Mouse (Mus musculus): Measurements from ENCODE around the gene Galnt16. TPM values are rescaled to one million over a fixed set of nuclear protein-coding genes. Genes with fewer than 3 reads are reported as not detected.
A peak's percentile ranks its signal among the peaks of the same experiment; 100 is the strongest.

The Galnt16 gene
- polyA plus RNA-seq, 1 experiment from 2014 or later: 6.1 TPM

DNA sequence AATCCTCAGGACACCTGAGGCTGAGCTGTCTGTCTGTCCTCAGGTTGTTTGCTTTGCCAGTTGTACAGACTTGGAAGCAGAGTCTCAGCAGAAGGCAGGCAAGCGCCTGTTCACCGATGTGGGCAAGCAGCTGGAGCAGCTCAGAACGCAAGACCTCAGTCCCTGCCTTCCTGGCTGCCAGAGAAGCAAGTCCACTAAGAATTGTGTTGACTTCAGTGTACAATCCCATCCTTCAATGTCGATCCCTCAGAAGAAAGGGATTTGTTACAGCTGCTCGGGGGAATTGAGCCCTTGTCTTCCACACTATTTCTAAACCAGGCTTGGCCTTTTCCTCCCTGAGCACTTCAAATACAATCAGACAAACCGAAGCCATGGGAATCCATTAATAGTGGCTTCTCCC, 20.2 kb downstream of the Galnt16 start:
- Histone ChIP-seq H3K27me3 (ENCODE audit: low read depth, poor library complexity, severe bottlenecking) (no peaks in the 10 kb centered on the region), H3K27ac (no peak overlapping the region), H3K4me3 (no peak overlapping the region), H3K4me1 (no peaks in the 10 kb centered on the region), H3K36me3 (no peaks in the 10 kb centered on the region), H3K9me3 (replicated peaks) (no peaks in the 10 kb centered on the region)
- DNase-seq (ENCODE audit: low spot score): no peak
- WGBS: 68% methylated on average over 6 of the region's 6 CpGs

GRCm38 (mm10) chr12:80545310-80545709, 27.2 kb downstream of the Galnt16 start:
- 18% methylated on average over 4 of the region's 4 CpGs for WGBS
- H3K9me3 ChIP-seq (replicated peaks): no peaks in the 10 kb centered on the region
- H3K27ac ChIP-seq: no peak overlapping the region
- no peak for DNase-seq (ENCODE audit: low spot score)
- no peaks in the 10 kb centered on the region for H3K27me3 ChIP-seq (ENCODE audit: low read depth, poor library complexity, severe bottlenecking)
- H3K4me3 ChIP-seq: no peak overlapping the region
- H3K36me3 ChIP-seq: no peaks in the 10 kb centered on the region
- H3K4me1 ChIP-seq: peaks cover 5% of the 10 kb centered on the region; the same call in 1 of the 2 replicates

DNA sequence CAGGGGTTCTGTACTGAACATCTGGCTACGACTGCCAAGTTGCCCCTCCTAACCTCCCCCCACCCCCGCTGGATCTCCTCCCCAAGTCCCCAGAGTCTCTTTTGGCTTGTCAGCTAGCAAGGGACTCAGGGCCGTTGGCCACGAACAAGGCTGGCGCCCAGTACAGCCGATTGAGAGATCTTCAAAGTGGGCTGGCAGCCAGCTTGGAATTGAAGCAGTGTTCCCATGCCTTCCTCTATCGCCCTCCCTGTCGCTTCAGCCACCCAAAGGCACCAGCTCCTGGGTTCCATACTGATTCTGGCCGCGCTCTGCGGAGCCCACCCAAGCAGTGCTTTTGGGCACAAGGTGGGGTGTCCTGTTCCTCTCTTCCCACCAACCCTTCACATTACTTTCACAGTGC, 31.6 kb downstream of the Galnt16 start:
- Histone ChIP-seq H3K4me3 (no peak overlapping the region), H3K36me3 (no peaks in the 10 kb centered on the region), H3K9me3 (replicated peaks) (no peaks in the 10 kb centered on the region), H3K27ac (no peak overlapping the region), H3K4me1 (peaks cover 8% of the 10 kb centered on the region; the same call in 1 of the 2 replicates), H3K27me3 (ENCODE audit: low read depth, poor library complexity, severe bottlenecking) (no peaks in the 10 kb centered on the region)
- DNase-seq (ENCODE audit: low spot score): no peak
- 82% methylated on average over 11 of the region's 11 CpGs for WGBS

- Histone ChIP-seq H3K36me3 (no peaks in the 10 kb centered on the region), H3K27me3 (ENCODE audit: low read depth, poor library complexity, severe bottlenecking) (no peaks in the 10 kb centered on the region), H3K27ac (no peak overlapping the region), H3K4me1 (peaks cover 13% of the 10 kb centered on the region; the same call in 1 of the 2 replicates), H3K9me3 (replicated peaks) (no peaks in the 10 kb centered on the region), H3K4me3 (no peak overlapping the region)
- no peak for DNase-seq (ENCODE audit: low spot score)
- 0% methylated on average over 3 of the region's 3 CpGs for WGBS
These were observed 35.1 kb downstream of the Galnt16 start for GRCm38 (mm10) chr12:80553157-80553556.

- DNase-seq (ENCODE audit: low spot score): no peak
- H3K9me3 ChIP-seq (replicated peaks): no peaks in the 10 kb centered on the region
- H3K36me3 ChIP-seq: no peaks in the 10 kb centered on the region
- no peak overlapping the region for H3K4me3 ChIP-seq
- peaks cover 8% of the 10 kb centered on the region; the same call in 1 of the 2 replicates for H3K4me1 ChIP-seq
- WGBS: 93% methylated on average over 6 of the region's 6 CpGs
- H3K27me3 ChIP-seq (ENCODE audit: low read depth, poor library complexity, severe bottlenecking): no peaks in the 10 kb centered on the region
- no peak overlapping the region for H3K27ac ChIP-seq
These were observed 36.2 kb downstream of the Galnt16 start for GRCm38 (mm10) chr12:80554312-80554711.

- H3K36me3 ChIP-seq: no peaks in the 10 kb centered on the region
- H3K27me3 ChIP-seq (ENCODE audit: low read depth, poor library complexity, severe bottlenecking): no peaks in the 10 kb centered on the region
- 30% methylated on average over 2 of the region's 2 CpGs for whole genome bisulfite sequencing
- no peak overlapping the region for H3K4me3 ChIP-seq
- H3K27ac ChIP-seq: no peak overlapping the region
- peaks cover 15% of the 10 kb centered on the region for H3K4me1 ChIP-seq
- no peak for DNase-seq (ENCODE audit: low spot score)
- no peaks in the 10 kb centered on the region for H3K9me3 ChIP-seq (replicated peaks)
These were observed 43.8 kb downstream of the Galnt16 start for GRCm38 (mm10) chr12:80561904-80562303.

DNA sequence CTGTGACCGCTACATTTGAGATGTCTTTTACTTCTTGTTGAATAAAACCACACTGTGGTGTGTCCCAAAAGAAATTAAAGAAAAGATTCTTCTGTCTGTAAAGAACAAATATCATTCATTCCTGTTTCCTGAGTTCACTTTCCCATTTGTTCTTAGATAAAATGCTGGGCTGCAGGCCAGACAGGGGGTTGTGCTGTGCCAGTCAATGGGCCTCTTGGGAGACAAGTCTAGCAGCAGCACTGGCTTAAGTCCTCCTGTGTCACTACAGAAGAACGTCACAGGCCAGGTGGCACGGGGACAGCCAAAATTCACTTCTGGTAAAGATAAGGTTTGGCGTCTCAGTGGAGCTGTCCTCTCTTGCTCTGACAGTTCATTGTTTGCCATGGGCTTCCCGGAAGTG, 44.7 kb downstream of the Galnt16 start:
- no peaks in the 10 kb centered on the region for H3K36me3 ChIP-seq
- H3K9me3 ChIP-seq (replicated peaks): no peaks in the 10 kb centered on the region
- H3K27me3 ChIP-seq (ENCODE audit: low read depth, poor library complexity, severe bottlenecking): no peaks in the 10 kb centered on the region
- DNase-seq (ENCODE audit: low spot score): no peak
- no peak overlapping the region for H3K27ac ChIP-seq
- no peak overlapping the region for H3K4me3 ChIP-seq
- peaks cover 19% of the 10 kb centered on the region for H3K4me1 ChIP-seq
- WGBS: 71% methylated on average over 5 of the region's 5 CpGs

DNA sequence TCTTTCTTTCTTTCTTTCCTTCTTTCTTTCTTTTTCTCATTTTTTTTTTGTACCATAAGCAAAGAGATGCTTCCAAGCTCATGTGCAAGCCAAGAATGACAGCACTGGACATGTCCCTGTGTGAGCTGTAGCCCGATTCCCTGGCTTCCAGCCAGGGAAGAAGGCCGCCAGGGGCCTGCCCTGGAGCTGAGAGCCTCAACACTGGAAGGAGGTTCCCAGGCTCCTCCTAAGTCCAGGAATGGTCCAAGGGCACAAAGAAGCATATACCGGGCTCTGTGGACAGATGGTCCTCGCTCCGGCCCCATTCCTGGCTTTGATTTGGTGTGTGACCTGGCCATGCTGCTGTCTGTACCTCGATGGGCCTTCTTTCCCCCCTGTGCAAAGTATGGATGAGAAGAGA, 46.9 kb downstream of the Galnt16 start:
- DNase-seq (ENCODE audit: low spot score): no peak
- no peak overlapping the region for H3K4me3 ChIP-seq
- no peak overlapping the region for H3K27ac ChIP-seq
- no peaks in the 10 kb centered on the region for H3K27me3 ChIP-seq (ENCODE audit: low read depth, poor library complexity, severe bottlenecking)
- no peaks in the 10 kb centered on the region for H3K9me3 ChIP-seq (replicated peaks)
- 86% methylated on average over 6 of the region's 6 CpGs for WGBS
- H3K36me3 ChIP-seq: no peaks in the 10 kb centered on the region
- H3K4me1 ChIP-seq: peaks cover 21% of the 10 kb centered on the region

- Histone ChIP-seq H3K36me3 (no peaks in the 10 kb centered on the region), H3K4me1 (peaks cover 21% of the 10 kb centered on the region), H3K27me3 (ENCODE audit: low read depth, poor library complexity, severe bottlenecking) (no peaks in the 10 kb centered on the region), H3K9me3 (replicated peaks) (no peaks in the 10 kb centered on the region), H3K4me3 (no peak overlapping the region), H3K27ac (no peak overlapping the region)
- 50% methylated on average over 2 of the region's 2 CpGs for WGBS
- DNase-seq (ENCODE audit: low spot score): no peak
These were observed 47.7 kb downstream of the Galnt16 start for GRCm38 (mm10) chr12:80565793-80566192.

DNA sequence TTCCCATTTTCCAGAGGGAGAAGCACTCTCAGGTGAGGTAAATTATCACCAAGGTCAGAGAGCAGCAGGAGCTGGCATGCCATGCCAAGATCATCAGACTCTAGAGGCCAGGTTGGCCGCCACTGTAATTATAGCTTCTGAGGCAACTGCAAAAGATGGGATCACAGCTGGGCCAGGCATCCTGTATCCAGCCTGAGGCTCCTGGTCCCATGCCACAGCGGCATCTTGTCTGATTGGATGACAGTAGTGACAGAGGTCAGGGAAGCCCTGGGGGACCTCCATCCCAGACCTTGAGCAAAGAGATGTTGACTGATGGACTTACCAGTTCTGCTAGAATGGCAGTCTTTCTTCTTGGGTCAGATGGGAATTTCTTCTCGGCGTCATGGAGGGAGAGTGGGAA, 48.4 kb downstream of the Galnt16 start:
- 49% methylated on average over 4 of the region's 4 CpGs for whole genome bisulfite sequencing
- no peaks in the 10 kb centered on the region for H3K9me3 ChIP-seq (replicated peaks)
- no peak overlapping the region for H3K27ac ChIP-seq
- no peaks in the 10 kb centered on the region for H3K27me3 ChIP-seq (ENCODE audit: low read depth, poor library complexity, severe bottlenecking)
- no peaks in the 10 kb centered on the region for H3K36me3 ChIP-seq
- no peak for DNase-seq (ENCODE audit: low spot score)
- H3K4me1 ChIP-seq: peaks cover 21% of the 10 kb centered on the region
- H3K4me3 ChIP-seq: no peak overlapping the region

- 22% methylated on average over 3 of the region's 3 CpGs for WGBS
- no peaks in the 10 kb centered on the region for H3K9me3 ChIP-seq (replicated peaks)
- no peaks in the 10 kb centered on the region for H3K27me3 ChIP-seq (ENCODE audit: low read depth, poor library complexity, severe bottlenecking)
- no peak for DNase-seq (ENCODE audit: low spot score)
- H3K36me3 ChIP-seq: no peaks in the 10 kb centered on the region
- no peak overlapping the region for H3K4me3 ChIP-seq
- H3K27ac ChIP-seq: 0 out of 2 replicates have a peak overlapping the region, but pooled peaks have one; percentile 5
- H3K4me1 ChIP-seq: peaks cover 21% of the 10 kb centered on the region
These were observed 49.3 kb downstream of the Galnt16 start for GRCm38 (mm10) chr12:80567375-80567774.

- WGBS: 83% methylated on average over 2 of the region's 2 CpGs
- Histone ChIP-seq H3K27ac (no peak overlapping the region), H3K36me3 (no peaks in the 10 kb centered on the region), H3K9me3 (replicated peaks) (no peaks in the 10 kb centered on the region), H3K4me3 (no peak overlapping the region), H3K4me1 (peaks cover 21% of the 10 kb centered on the region), H3K27me3 (ENCODE audit: low read depth, poor library complexity, severe bottlenecking) (no peaks in the 10 kb centered on the region)
- no peak for DNase-seq (ENCODE audit: low spot score)
These were observed 51.5 kb downstream of the Galnt16 start for GRCm38 (mm10) chr12:80569561-80569960.

- Histone ChIP-seq H3K4me3 (no peak overlapping the region), H3K27ac (peak overlapping the region; percentile 11; the same call in 1 of the 2 replicates), H3K27me3 (ENCODE audit: low read depth, poor library complexity, severe bottlenecking) (no peaks in the 10 kb centered on the region), H3K4me1 (peaks cover 8% of the 10 kb centered on the region), H3K36me3 (no peaks in the 10 kb centered on the region), H3K9me3 (replicated peaks) (no peaks in the 10 kb centered on the region)
- WGBS: 91% methylated on average over 4 of the region's 4 CpGs
- DNase-seq (ENCODE audit: low spot score): no peak
These were observed 56.2 kb downstream of the Galnt16 start for GRCm38 (mm10) chr12:80574318-80574717.

DNA sequence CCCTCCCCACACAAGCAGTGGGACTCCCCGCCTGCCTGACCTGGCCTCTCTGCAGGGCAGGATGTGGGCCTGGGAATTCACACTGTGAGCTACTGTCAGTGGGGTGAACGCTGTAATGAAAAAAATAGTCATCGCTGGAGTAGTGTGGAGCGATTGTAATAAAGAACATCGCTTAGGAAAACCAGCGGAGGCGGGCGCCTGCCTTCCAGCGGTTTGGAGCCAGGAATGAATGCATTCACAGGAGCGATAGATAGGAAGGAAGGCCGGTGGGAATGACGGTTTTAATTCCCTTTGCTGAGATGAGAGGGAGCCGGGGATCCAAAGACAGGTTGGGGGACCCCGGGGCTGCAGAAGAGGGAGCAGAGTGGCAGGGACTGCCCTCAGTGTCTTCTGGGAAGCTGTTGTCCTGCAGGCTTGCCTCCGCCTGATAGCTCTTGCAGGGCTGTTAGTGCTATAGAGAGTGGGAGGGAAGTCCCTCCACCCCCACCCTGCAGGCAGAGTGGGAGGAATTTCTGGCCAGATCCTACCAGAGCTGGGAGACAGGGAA, 56.8 kb downstream of the Galnt16 start:
- H3K4me1 ChIP-seq: peaks cover 8% of the 10 kb centered on the region
- H3K36me3 ChIP-seq: no peaks in the 10 kb centered on the region
- H3K4me3 ChIP-seq: no peak overlapping the region
- no peaks in the 10 kb centered on the region for H3K9me3 ChIP-seq (replicated peaks)
- peak overlapping the region; percentile 11; the same call in 1 of the 2 replicates for H3K27ac ChIP-seq
- H3K27me3 ChIP-seq (ENCODE audit: low read depth, poor library complexity, severe bottlenecking): no peaks in the 10 kb centered on the region
- no peak for DNase-seq (ENCODE audit: low spot score)
- WGBS: 28% methylated on average over 15 of the region's 15 CpGs
